Mouse (Mus musculus) erythroblast, embryonic 14.5 days (primary cell): ENCODE measurements around the gene Timm8a2. TPM values are rescaled to one million over a fixed set of nuclear protein-coding genes. Genes with fewer than 3 reads are reported as not detected.

ENCODE experiments used
- H3K27me3 ChIP-seq: 2 replicates; pipeline ENCODE4 v1.6.1; 2012; ENCODE audit warnings: inconsistent platforms; ENCODE audit not compliant: control insufficient read depth
- H3K36me3 ChIP-seq: 2 replicates; pipeline ENCODE4 v1.6.1; 2012; ENCODE audit warnings: mild to moderate bottlenecking, inconsistent platforms; ENCODE audit not compliant: control insufficient read depth
- H3K4me1 ChIP-seq: 2 replicates; pipeline ENCODE4 v1.6.1; 2012; ENCODE audit warnings: inconsistent platforms; ENCODE audit not compliant: control insufficient read depth
- H3K4me3 ChIP-seq: replicated peaks from 2 replicates; pipeline ENCODE3; 2012; ENCODE audit warnings: moderate library complexity, mild to moderate bottlenecking, inconsistent platforms
- H3K9me3 ChIP-seq: 2 replicates; pipeline ENCODE4 v1.6.1; 2012; ENCODE audit warnings: low read length, inconsistent platforms, mixed read lengths; ENCODE audit not compliant: control insufficient read depth
- GATA1 ChIP-seq: IDR thresholded peaks from 2 replicates; pipeline ENCODE4 v1.6.1; 2012; ENCODE audit warnings: low read length, inconsistent platforms, mixed read lengths
- TAL1 ChIP-seq: IDR thresholded peaks from 3 replicates; pipeline ENCODE4 v1.6.1; 2012; ENCODE audit warnings: low read length, inconsistent platforms, mixed read lengths
- polyA plus RNA-seq: library from polyadenylated mRNA; stranded (reverse); fragments of >175 nt; gene quantifications from 2 replicates; pipeline ENCODE4 v1.2.3, GENCODE M21; 2012

Timm8a2 gene
- polyA plus RNA-seq, 1 experiment, result not detected

DNA sequence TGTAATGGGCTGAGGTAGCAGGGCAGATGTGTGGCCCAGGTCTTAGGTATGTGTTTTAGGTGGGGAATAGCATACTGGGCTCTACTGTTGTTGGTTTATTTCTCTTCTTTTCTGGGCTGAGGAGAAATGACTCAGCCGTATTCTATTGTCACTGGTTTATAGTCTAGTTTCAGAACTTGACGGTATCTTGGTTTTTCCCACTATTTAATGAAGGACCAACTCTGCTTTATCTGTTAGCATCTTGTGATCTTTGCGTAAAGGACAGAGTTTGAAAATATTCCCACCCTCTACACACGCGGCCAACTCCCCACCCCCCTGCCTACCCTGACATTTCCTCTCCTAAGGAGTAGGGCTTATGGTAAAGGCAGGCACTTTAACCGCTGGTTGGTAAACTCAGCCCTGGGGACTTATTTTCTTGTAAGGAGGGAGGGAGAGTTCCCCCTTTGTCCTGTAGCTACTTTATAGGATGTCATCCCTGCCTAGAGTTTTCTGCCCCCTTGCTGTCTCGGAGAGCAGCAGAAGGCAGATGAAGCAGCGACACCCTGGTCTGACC lies 7.7 kb downstream of the Timm8a2 start:
- TF ChIP-seq GATA1 (no peak), TAL1 (no peak)
- H3K36me3 ChIP-seq, result no peaks in the 10 kb centered on the region
- H3K27me3 ChIP-seq, result no peaks in the 10 kb centered on the region
- peaks cover 2% of the 10 kb centered on the region; the same call in 1 of the 2 replicates for H3K9me3 ChIP-seq
- H3K4me3 ChIP-seq, result no peak overlapping the region
- H3K4me1 ChIP-seq, result peaks cover 14% of the 10 kb centered on the region

DNA sequence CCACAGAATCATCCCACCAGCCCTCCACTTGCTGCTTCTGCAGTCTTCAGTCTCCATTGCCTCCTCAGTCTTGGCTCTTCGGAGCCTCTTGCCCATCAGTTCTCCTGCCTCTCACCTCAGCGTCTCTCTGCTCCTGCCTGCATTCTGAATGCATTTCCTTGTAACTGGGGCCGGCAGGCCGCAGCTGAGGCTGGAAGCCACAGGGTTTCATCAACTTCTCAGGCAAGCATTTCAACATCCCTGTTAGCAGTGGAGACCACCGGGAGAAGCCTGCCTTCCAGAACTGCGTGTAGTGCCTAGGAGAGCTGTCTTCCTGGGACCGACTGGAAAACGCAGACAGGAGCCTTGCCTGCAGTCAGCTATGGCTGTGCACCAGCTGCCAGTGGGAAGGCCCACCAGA lies 13.3 kb downstream of the Timm8a2 start:
- no peak overlapping the region for H3K4me3 ChIP-seq
- H3K27me3 ChIP-seq, result no peaks in the 10 kb centered on the region
- no peaks in the 10 kb centered on the region for H3K4me1 ChIP-seq
- H3K36me3 ChIP-seq, result no peaks in the 10 kb centered on the region
- TF ChIP-seq TAL1 (no peak), GATA1 (no peak)
- H3K9me3 ChIP-seq, result peaks cover 2% of the 10 kb centered on the region; the same call in 1 of the 2 replicates

DNA sequence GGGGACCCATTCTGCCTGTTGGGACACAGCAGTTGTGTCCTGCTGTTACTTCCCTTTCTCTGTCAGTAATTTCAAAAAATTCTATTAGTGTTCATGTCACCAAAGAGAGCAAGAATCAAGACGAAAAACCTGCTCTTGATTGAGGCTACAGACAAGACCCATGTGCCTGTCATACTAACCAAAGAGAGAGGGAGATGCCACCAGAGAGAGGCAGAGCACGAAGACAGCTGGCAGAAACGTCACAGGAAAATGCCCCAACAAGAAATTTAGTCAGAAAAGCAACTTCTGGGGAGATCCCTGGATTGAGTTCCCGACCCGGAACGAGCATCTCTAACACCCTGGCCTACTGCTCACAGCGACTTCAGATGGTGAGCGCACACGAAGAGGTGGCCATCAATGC lies 14.3 kb downstream of the Timm8a2 start:
- Histone ChIP-seq H3K9me3 (peaks cover 2% of the 10 kb centered on the region; the same call in 1 of the 2 replicates), H3K4me3 (no peak overlapping the region), H3K36me3 (no peaks in the 10 kb centered on the region), H3K4me1 (no peaks in the 10 kb centered on the region), H3K27me3 (no peaks in the 10 kb centered on the region)
- TF ChIP-seq GATA1 (no peak), TAL1 (no peak)

- Histone ChIP-seq H3K27me3 (no peaks in the 10 kb centered on the region), H3K4me1 (peaks cover under 1% of the 10 kb centered on the region; the same call in 1 of the 2 replicates), H3K4me3 (no peak overlapping the region), H3K9me3 (no peaks in the 10 kb centered on the region), H3K36me3 (no peaks in the 10 kb centered on the region)
- TF ChIP-seq GATA1 (no peak), TAL1 (no peak)
These were observed 18.6 kb downstream of the Timm8a2 start for GRCm38 (mm10) chr14:122052896-122053635.

DNA sequence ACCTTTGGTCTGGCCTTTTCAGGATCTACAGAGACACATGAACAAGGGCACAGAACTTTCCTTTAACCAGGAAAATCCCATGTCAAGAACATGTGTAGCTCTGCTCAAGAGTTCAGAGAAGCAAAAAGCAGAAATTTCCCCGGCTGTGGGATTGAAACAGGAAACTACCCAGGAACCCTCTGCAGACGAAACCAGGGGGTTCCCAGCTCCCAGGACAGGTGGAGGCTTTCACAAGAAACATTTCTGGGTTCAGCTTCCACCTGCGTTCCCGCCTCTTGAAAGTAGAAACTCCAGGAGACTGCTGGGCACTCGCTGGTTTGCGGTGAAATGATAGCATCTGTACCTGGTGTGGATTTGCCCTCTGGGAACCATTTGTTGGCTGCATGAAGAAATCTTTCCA lies 22.4 kb downstream of the Timm8a2 start:
- no peaks in the 10 kb centered on the region for H3K36me3 ChIP-seq
- no peak overlapping the region for H3K4me3 ChIP-seq
- no peaks in the 10 kb centered on the region for H3K9me3 ChIP-seq
- peaks cover 2% of the 10 kb centered on the region for H3K4me1 ChIP-seq
- no peaks in the 10 kb centered on the region for H3K27me3 ChIP-seq
- TF ChIP-seq GATA1, result no peak
- TF ChIP-seq TAL1, result no peak

GRCm38 (mm10) chr14:122057941-122058346 lies 23.5 kb downstream of the Timm8a2 start:
- Histone ChIP-seq H3K4me1 (peaks cover 2% of the 10 kb centered on the region), H3K36me3 (no peaks in the 10 kb centered on the region), H3K4me3 (no peak overlapping the region), H3K27me3 (no peaks in the 10 kb centered on the region), H3K9me3 (no peaks in the 10 kb centered on the region)
- no peak for TF ChIP-seq GATA1
- no peak for TF ChIP-seq TAL1

DNA sequence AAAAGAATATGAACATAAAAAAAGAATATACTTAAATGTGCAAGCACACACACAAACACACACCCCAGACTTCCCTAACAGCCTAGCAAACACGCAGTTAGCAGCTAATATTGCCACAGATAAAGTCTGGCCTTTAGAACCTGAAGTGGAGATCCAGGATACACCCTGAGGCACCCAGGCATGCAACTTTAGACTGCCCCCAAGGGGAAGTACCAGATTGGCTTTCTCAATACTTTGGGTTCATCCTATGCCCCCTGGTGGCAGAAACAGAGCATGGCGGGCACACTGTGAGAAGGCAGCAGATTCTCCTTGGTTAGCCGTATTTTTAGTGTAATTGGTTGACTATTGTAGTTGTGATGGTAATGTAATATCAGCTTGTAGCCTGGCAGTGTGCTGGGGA lies 26.2 kb downstream of the Timm8a2 start:
- H3K27me3 ChIP-seq, result no peaks in the 10 kb centered on the region
- no peak for TF ChIP-seq GATA1
- no peak for TF ChIP-seq TAL1
- H3K4me1 ChIP-seq, result peaks cover 2% of the 10 kb centered on the region
- no peaks in the 10 kb centered on the region for H3K9me3 ChIP-seq
- no peak overlapping the region for H3K4me3 ChIP-seq
- no peaks in the 10 kb centered on the region for H3K36me3 ChIP-seq

DNA sequence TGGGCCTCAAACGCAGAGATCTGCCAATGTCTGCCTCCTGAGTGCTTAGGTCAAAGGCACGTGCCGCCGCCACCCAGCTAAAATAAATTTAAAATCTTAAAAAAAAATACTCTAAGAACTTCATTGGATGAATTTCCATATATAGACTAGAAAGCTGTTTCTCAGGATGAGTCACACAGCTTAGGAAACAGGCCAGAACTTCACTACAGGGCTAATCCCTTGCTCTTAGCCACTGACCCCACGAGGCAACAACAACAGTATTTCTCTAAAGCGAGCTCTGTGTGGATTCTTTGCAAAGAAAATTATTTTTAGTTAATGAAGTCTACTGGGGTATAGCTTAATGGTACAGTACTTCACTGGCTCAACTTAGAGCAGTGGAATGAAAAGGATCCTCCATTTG lies 26.9 kb downstream of the Timm8a2 start:
- no peak for TF ChIP-seq TAL1
- TF ChIP-seq GATA1, result no peak
- Histone ChIP-seq H3K4me3 (no peak overlapping the region), H3K9me3 (no peaks in the 10 kb centered on the region), H3K4me1 (peaks cover 2% of the 10 kb centered on the region), H3K36me3 (no peaks in the 10 kb centered on the region), H3K27me3 (no peaks in the 10 kb centered on the region)

GRCm38 (mm10) chr14:122062411-122063090 lies 28.1 kb downstream of the Timm8a2 start:
- H3K4me1 ChIP-seq, result peaks cover 2% of the 10 kb centered on the region
- no peak overlapping the region for H3K4me3 ChIP-seq
- TF ChIP-seq TAL1 (no peak), GATA1 (no peak)
- no peaks in the 10 kb centered on the region for H3K27me3 ChIP-seq
- H3K36me3 ChIP-seq, result no peaks in the 10 kb centered on the region
- no peaks in the 10 kb centered on the region for H3K9me3 ChIP-seq
